Mouse (Mus musculus) cerebellum, postnatal 36 days (tissue): ENCODE results near the gene Olfr1129.
"Not testable (repeated sequence)": the region's sequence is repeated elsewhere in the genome, so short reads cannot be mapped to it uniquely, and the experiment has no call there.

Experiments used
- DNase-seq, 2 experiments: peaks; one replicate each; pipeline ENCODE4 v3.0.0; 2021 to 2022; ENCODE audit warnings: mixed read lengths in 2 of 2

Olfr1129 gene

GRCm38 (mm10) chr2:87573602-87574001, at the start of gene Olfr1129:
TSS of gene Olfr1129 (plus strand) at chr2:87573902.
- not testable (repeated sequence) for DNase-seq

GRCm38 (mm10) chr2:87525899-87526616, 47.6 kb upstream of the Olfr1129 start:
- DNase-seq, result peak in 1 of 2 experiments; percentile 9

GRCm38 (mm10) chr2:87531496-87531895, 42.2 kb upstream of the Olfr1129 start, which contains the start of gene Olfr153:
TSS of gene Olfr153 (plus strand) at chr2:87531796.
- no peak for DNase-seq

- no peak for DNase-seq
These were observed 38.9 kb upstream of the Olfr1129 start for GRCm38 (mm10) chr2:87534826-87535225.

- no peak for DNase-seq
These were observed 28.3 kb upstream of the Olfr1129 start, which contains the start of gene Olfr1128 for GRCm38 (mm10) chr2:87545442-87545841. TSS of gene Olfr1128 (minus strand) at chr2:87545542.

GRCm38 (mm10) chr2:87605912-87606311, 32.2 kb downstream of the Olfr1129 start, which contains the start of gene Olfr1130:
TSS of gene Olfr1130 (plus strand) at chr2:87606212.
- DNase-seq, result not testable (repeated sequence)

GRCm38 (mm10) chr2:87626804-87627203, 53.1 kb downstream of the Olfr1129 start, which contains the start of gene Olfr1131:
TSS of gene Olfr1131 (plus strand) at chr2:87627104.
- DNase-seq, result no peak
